In genomic region chr6:86426358-86426757, GRCm38 (mm10) we compare ENCODE assay signal across 41 mouse cellular contexts. TPM values are rescaled to one million over a fixed set of nuclear protein-coding genes. Genes with fewer than 3 reads are reported as not detected.
"Had no signal": no experiment of that assay in that cellular context is flagged by ENCODE, and none has a peak within 500 bp of the region (broad histone marks: within the 10 kb centered on the region; RNA-seq: fewer than 3 reads in every experiment).

Gene Gm44790 (plus strand): TSS chr6:86426658.

- H3K4me3 ChIP-seq: heart, embryonic 10.5 days; heart, embryonic 12.5 days; heart, embryonic 13.5 days; heart, embryonic 15.5 days; hindbrain, embryonic 10.5 days; hindbrain, embryonic 12.5 days; hindbrain, embryonic 13.5 days; hindbrain, embryonic 15.5 days; intestine, embryonic 15.5 days; kidney, embryonic 15.5 days; layer of hippocampus, adult 2 months had no signal

- H3K27ac ChIP-seq: heart, embryonic 10.5 days; heart, embryonic 13.5 days; heart, embryonic 15.5 days; hindbrain, embryonic 10.5 days; hindbrain, embryonic 12.5 days; hindbrain, embryonic 13.5 days; hindbrain, embryonic 14.5 days; hindbrain, embryonic 15.5 days; hindbrain, postnatal 0 days; intestine, embryonic 15.5 days; kidney, embryonic 15.5 days; kidney, postnatal 0 days; layer of hippocampus, adult 2 months had no signal

- DNase-seq: heart, postnatal 10 days; heart, postnatal 14 days; heart, postnatal 36 days; heart, postnatal 4 days; kidney, adult 11 months; kidney, adult 18-20 months; kidney, adult 2 months; kidney, adult 8-10 months; kidney, adult 9 months; kidney, postnatal 10 days; kidney, postnatal 14 days; kidney, postnatal 25 days; kidney, postnatal 36 days; kidney, postnatal 4 days; layer of hippocampus, adult 9-11 months; layer of hippocampus, postnatal 36 days had no signal

- H3K4me1 ChIP-seq: heart, embryonic 10.5 days; heart, embryonic 12.5 days; heart, embryonic 13.5 days; heart, embryonic 15.5 days; hindbrain, embryonic 10.5 days; hindbrain, embryonic 12.5 days; hindbrain, embryonic 13.5 days; hindbrain, embryonic 15.5 days; intestine, embryonic 15.5 days; kidney, embryonic 15.5 days had no signal

- H3K27me3 ChIP-seq: heart, embryonic 12.5 days; heart, embryonic 13.5 days; heart, embryonic 15.5 days; hindbrain, embryonic 12.5 days; hindbrain, embryonic 13.5 days; hindbrain, embryonic 15.5 days; intestine, embryonic 15.5 days; kidney, embryonic 15.5 days had no signal

RNA-seq across cellular contexts. Expression of gene Gm44790, which starts in this region (rescaled TPM):
- polyA plus RNA-seq: heart, embryonic 11.5 days; heart, embryonic 12.5 days; heart, embryonic 13.5 days; heart, embryonic 14.5 days; heart, embryonic 15.5 days; heart, postnatal 0 days; hindbrain, embryonic 10.5 days; hindbrain, embryonic 11.5 days; hindbrain, embryonic 12.5 days; hindbrain, embryonic 13.5 days; hindbrain, embryonic 14.5 days; hindbrain, embryonic 16.5 days; hindbrain, postnatal 0 days; inflammation-experienced regulatory T-cells, adult 6 months; intestine, embryonic 14.5 days; intestine, embryonic 15.5 days; intestine, embryonic 16.5 days; intestine, postnatal 0 days; kidney, embryonic 14.5 days; kidney, embryonic 16.5 days; kidney, postnatal 0 days had no signal
